Mouse (Mus musculus) ES-Bruce4 (cell line): Measurements from ENCODE around the gene Ddx25. TPM values are rescaled to one million over a fixed set of nuclear protein-coding genes. Genes with fewer than 3 reads are reported as not detected.
A peak's percentile ranks its signal among the peaks of the same experiment; 100 is the strongest.

ENCODE experiments used
- H3K27ac ChIP-seq: 2 replicates; pipeline ENCODE4 v1.5.1; 2012; ENCODE audit warnings: low read length, inconsistent platforms; ENCODE audit not compliant: insufficient read depth
- H3K27me3 ChIP-seq: 2 replicates; pipeline ENCODE4 v1.6.1; 2012; ENCODE audit warnings: mild to moderate bottlenecking, low read length, inconsistent platforms; ENCODE audit not compliant: control insufficient read depth, poor library complexity, insufficient read depth, severe bottlenecking
- H3K36me3 ChIP-seq: 2 replicates; pipeline ENCODE4 v1.6.1; 2012; ENCODE audit warnings: inconsistent platforms, mild to moderate bottlenecking, low read length, moderate library complexity; ENCODE audit not compliant: control insufficient read depth, poor library complexity, insufficient read depth, severe bottlenecking
- H3K4me1 ChIP-seq: one replicate; pipeline ENCODE4 v1.8.1; 2011; ENCODE audit warnings: low read length; ENCODE audit not compliant: control insufficient read depth, insufficient read depth
- H3K4me3 ChIP-seq: 2 replicates; pipeline ENCODE4 v1.5.1; 2011; ENCODE audit warnings: low read depth, mild to moderate bottlenecking, low read length
- H3K9ac ChIP-seq: 2 replicates; pipeline ENCODE4 v1.6.1; 2012; ENCODE audit warnings: low read depth, mild to moderate bottlenecking, inconsistent platforms; ENCODE audit not compliant: poor library complexity, severe bottlenecking
- H3K9me3 ChIP-seq: replicated peaks from 2 replicates; pipeline ENCODE4 v1.6.1; 2012; ENCODE audit warnings: mild to moderate bottlenecking, low read length, inconsistent platforms; ENCODE audit not compliant: control insufficient read depth, poor library complexity, insufficient read depth, severe bottlenecking
- CTCF ChIP-seq: IDR thresholded peaks from one replicate; pipeline ENCODE4 v1.8.1; 2011; ENCODE audit warnings: low read depth, low read length
- EP300 ChIP-seq: IDR thresholded peaks from 2 replicates; pipeline ENCODE4 v1.6.1; 2011; ENCODE audit warnings: low read depth, low read length; ENCODE audit not compliant: insufficient read depth
- POLR2A ChIP-seq: IDR thresholded peaks from one replicate; pipeline ENCODE4 v1.8.1; 2011; ENCODE audit warnings: low read length; ENCODE audit not compliant: insufficient read depth
- polyA plus RNA-seq: library from polyadenylated mRNA; stranded (reverse); fragments of >200 nt; gene quantifications from 2 replicates; pipeline ENCODE4 v1.2.4, GENCODE M21; 2011; ENCODE audit warnings: low read depth; ENCODE audit not compliant: missing spikeins, insufficient read depth, insufficient read length

Ddx25 gene
- 2.2 and 2.4 TPM in 2 replicates for polyA plus RNA-seq

GRCm38 (mm10) chr9:35558257-35559008 lies at the start of gene Ddx25, which contains the start of gene Pus3:
Gene Ddx25 (minus strand): TSS chr9:35558528.
Gene Pus3 (plus strand): TSS chr9:35558595.
- no peaks in the 10 kb centered on the region for H3K9me3 ChIP-seq
- peak within 1 kb of the TSS; percentile 89 for H3K9ac ChIP-seq
- peak within 1 kb of the TSS; percentile 93 for H3K4me3 ChIP-seq
- H3K4me1 ChIP-seq, result no peaks in the 10 kb centered on the region
- H3K27me3 ChIP-seq, result peaks cover 4% of the 10 kb centered on the region; the same call in 1 of the 2 replicates
- TF ChIP-seq EP300, result no peak
- no peak for TF ChIP-seq POLR2A
- TF ChIP-seq CTCF, result no peak
- H3K36me3 ChIP-seq, result peaks cover 14% of the 10 kb centered on the region
- no peak within 1 kb of the TSS for H3K27ac ChIP-seq

GRCm38 (mm10) chr9:35607647-35608405 lies 49.5 kb upstream of the Ddx25 start:
- H3K27ac ChIP-seq, result no peak overlapping the region
- H3K4me1 ChIP-seq, result no peaks in the 10 kb centered on the region
- H3K9me3 ChIP-seq, result no peaks in the 10 kb centered on the region
- H3K27me3 ChIP-seq, result no peaks in the 10 kb centered on the region
- no peak overlapping the region for H3K4me3 ChIP-seq
- H3K36me3 ChIP-seq, result no peaks in the 10 kb centered on the region
- no peak overlapping the region for H3K9ac ChIP-seq
- TF ChIP-seq CTCF (no peak), POLR2A (no peak), EP300 (no peak)

- no peaks in the 10 kb centered on the region for H3K36me3 ChIP-seq
- H3K27ac ChIP-seq, result no peak overlapping the region
- H3K4me3 ChIP-seq, result no peak overlapping the region
- H3K9ac ChIP-seq, result no peak overlapping the region
- H3K4me1 ChIP-seq, result no peaks in the 10 kb centered on the region
- no peaks in the 10 kb centered on the region for H3K27me3 ChIP-seq
- peak; percentile 19 for TF ChIP-seq CTCF
- no peak for TF ChIP-seq EP300
- no peak for TF ChIP-seq POLR2A
- no peaks in the 10 kb centered on the region for H3K9me3 ChIP-seq
These were observed 34.6 kb upstream of the Ddx25 start for GRCm38 (mm10) chr9:35592903-35593302.

GRCm38 (mm10) chr9:35587674-35588073 lies 29.3 kb upstream of the Ddx25 start:
- Histone ChIP-seq H3K4me3 (no peak overlapping the region), H3K4me1 (no peaks in the 10 kb centered on the region), H3K36me3 (no peaks in the 10 kb centered on the region), H3K27ac (no peak overlapping the region), H3K9ac (no peak overlapping the region), H3K27me3 (no peaks in the 10 kb centered on the region), H3K9me3 (no peaks in the 10 kb centered on the region)
- TF ChIP-seq POLR2A, result no peak
- no peak for TF ChIP-seq CTCF
- no peak for TF ChIP-seq EP300

GRCm38 (mm10) chr9:35574416-35574815 lies 16.1 kb upstream of the Ddx25 start:
- Histone ChIP-seq H3K36me3 (no peaks in the 10 kb centered on the region), H3K9me3 (no peaks in the 10 kb centered on the region), H3K27me3 (no peaks in the 10 kb centered on the region), H3K4me3 (peak overlapping the region; percentile 52), H3K27ac (no peak overlapping the region), H3K9ac (peak overlapping the region; percentile 47; the same call in 1 of the 2 replicates), H3K4me1 (no peaks in the 10 kb centered on the region)
- TF ChIP-seq POLR2A, result no peak
- no peak for TF ChIP-seq EP300
- TF ChIP-seq CTCF, result no peak

- Histone ChIP-seq H3K27me3 (no peaks in the 10 kb centered on the region), H3K4me1 (no peaks in the 10 kb centered on the region), H3K27ac (no peak overlapping the region), H3K9me3 (no peaks in the 10 kb centered on the region), H3K4me3 (peak overlapping the region; percentile 50), H3K36me3 (peaks cover 27% of the 10 kb centered on the region), H3K9ac (peak overlapping the region; percentile 61)
- TF ChIP-seq EP300 (no peak), CTCF (no peak), POLR2A (no peak)
These were observed 12.3 kb upstream of the Ddx25 start for GRCm38 (mm10) chr9:35570663-35571062.
